Mouse (Mus musculus) spleen, embryonic (tissue): Measurements from ENCODE around the gene Dok4.
"Not testable (repeated sequence)": the region's sequence is repeated elsewhere in the genome, so short reads cannot be mapped to it uniquely, and the experiment has no call there.

Experiments
- CTCF ChIA-PET: fragments of 350-600 bp; sonication (Branson Sonifier 250); formaldehyde crosslinking; loops from one replicate; lab custom pipeline; 2022; lab: Charles Lee

Dok4 gene

DNA sequence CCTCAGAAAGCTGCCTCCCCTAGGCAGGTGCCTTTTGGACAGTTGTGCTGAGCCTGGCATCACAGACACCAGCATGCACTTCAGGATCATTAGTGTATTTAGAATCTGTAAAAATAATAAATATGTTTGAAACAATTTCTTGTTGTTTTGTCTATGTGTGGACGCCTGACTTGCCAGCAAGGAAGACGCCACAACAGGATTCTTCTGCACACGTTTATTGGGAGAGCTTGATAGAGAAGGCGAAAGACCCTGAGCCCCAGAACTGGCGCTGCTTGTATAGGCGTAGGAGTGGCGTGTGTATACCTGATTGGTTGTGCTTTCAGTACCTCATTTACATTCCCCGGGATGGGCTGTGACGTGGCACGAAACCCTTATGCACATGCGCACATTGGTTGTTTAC is 21.4 kb downstream of the Dok4 start:
- CTCF ChIA-PET: not testable (repeated sequence)

DNA sequence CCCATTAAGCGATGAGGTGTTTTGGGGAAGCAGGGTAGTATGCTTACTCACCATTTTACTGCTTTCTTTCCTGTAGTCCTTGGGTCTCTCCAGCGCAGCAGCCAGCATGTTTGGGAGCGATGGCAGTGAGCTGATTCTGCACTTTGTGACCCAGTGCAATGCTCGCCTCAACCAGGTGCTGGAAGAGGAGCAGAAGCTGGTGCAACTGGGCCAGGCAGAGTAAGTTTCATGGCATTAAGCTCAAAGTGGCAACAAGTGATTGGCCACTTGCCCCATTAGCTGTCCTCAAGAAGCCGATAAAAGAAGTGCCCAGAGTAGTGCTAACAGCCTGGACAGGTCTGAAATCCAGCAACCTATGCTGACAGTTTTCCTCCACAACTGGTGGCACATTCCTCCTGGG is 26.1 kb downstream of the Dok4 start:
- CTCF ChIA-PET: no interaction called here

DNA sequence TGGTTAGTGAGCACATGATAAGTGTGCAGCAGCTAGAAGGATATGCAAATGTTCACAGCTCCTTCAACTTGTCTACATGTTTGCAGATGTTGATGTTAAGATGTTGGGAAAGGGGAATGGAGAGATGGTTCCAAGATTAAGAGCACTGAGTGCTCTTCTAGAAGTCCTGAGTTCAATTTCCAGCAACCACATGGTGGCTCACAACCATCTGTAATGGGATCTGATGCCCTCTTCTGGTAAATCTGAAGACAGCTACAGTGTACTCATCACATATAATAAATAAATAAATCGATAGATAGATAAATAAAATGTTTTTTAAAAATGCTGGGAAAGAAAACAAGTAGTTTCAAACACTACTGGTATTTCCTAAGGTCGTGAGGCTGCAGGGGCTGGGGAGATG is 34.9 kb downstream of the Dok4 start:
- CTCF ChIA-PET: no interaction called here

DNA sequence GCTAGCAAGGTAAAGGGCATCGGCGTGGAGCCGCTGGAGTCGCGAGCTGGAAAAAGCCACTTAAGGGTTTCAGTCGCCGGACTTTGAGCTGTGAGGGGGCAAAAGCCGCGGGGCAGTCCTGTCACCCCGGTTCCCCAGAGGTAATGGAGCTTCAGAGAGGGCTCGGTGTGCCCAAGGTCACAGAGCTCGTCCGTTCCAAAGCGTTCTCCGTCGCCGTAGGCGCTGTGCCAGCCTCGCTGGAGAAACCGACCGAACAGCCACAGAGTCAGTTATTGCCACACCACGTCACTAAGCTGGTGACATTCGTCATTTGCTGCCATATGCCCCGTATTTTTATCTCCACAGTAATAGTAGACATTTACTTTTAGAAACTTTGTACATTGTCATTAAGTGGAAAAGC is 37.5 kb downstream of the Dok4 start:
- CTCF ChIA-PET: no interaction called here

DNA sequence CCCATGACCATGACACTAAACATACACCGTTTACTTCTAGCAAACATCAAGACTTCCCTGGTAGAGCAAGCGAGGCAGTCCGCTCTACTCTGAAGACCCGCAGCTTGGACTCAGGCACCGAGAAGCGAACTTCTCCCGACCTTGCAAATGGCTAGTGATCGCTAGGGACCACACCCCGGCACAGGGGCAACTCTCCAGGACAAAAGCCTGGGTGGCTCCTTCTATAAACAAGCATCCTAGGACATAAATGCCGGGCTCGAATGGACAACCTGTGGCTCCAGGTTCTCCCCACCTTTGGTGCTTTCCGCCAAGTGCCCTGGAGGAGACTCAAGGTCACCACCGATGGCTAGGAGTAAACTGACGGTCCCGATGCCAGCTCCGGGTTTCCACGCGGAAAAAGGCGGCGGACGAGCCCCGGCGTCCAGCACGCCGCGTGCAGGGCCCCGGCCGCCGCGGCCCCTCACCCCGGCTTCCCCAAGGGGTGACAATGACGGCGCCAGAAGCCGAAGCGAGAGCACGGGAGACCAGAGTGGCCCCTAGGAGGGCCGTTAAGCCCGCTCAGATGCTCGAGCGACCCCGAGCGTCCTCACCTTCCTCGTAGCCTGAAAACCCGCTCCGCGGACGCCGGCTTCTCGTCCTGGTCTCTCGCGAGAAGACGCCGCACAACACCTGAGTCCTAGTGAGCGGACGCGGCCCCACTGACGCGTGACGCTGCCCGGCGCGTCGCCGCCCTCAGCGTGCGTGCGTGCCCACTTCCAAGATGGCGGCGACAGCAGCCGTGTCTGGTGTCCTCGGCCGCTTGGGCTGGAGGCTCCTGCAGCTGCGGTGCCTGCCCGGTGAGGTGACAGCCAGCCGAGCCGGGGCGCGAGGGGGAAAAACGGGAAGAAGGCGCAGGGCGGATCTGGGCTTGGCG is 38.2 kb downstream of the Dok4 start, which contains the start of the genes Coq9 and Ciapin1:
Gene Coq9, plus strand, starts transcription at position 660 of the 913 bp plus-strand sequence.
Gene Ciapin1, minus strand, starts transcription at position 697 of the 913 bp plus-strand sequence.
- CTCF ChIA-PET: no interaction called here

DNA sequence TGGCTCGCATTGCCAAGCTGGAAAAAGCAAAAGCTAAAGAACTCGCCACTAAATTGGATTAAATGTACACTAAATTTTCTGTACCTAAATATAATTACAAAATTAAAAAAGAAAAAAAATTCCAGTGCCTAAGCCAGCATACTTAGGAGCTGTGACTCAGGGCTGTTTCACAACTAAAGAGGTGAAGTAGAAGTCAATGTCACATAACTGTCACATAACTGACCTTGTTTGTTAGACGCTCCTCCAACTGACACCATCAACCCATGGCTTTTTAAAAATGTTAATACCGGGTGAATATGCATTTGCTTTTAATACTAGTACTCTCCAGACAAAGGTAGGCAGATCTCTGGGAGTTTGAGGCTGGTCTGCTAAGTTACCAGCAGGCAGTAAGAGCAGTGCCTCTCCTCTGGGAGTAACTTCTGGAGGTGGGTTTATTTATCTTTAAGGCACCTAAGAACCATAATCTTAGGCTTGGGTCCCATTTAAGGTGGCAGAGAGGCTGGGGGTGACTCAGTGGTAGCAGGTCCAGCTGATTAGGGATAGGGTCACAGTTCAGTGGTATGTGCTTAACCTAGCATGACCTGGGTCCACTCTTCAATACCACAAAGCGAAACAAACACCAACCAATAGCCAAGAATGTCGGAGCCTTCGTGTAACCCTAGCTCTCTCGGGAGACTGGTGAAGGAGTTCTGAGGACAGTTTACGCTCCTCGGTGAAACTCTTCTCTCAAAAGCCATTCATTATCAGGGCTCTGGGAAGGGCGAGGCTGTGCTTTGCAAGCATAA is 39.5 kb downstream of the Dok4 start:
- CTCF ChIA-PET: no interaction called here

DNA sequence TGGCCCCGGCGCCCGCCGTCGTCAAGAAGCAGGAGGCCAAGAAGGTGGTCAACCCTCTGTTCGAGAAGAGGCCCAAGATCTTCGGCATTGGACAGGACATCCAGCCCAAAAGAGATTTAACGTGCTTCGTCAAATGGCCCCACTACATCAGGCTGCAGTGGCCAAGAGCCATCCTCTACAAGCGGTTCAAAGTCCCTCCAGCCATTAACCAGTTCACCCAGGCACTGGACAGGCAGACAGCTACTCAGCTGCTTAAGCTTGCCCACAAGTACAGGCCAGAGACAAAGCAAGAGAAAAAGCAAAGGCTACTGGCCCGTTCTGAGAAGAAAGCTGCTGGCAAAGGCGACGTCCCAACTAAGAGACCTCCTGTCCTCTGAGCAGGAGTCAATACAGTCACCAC is 40.4 kb downstream of the Dok4 start:
- CTCF ChIA-PET: not testable (repeated sequence)

DNA sequence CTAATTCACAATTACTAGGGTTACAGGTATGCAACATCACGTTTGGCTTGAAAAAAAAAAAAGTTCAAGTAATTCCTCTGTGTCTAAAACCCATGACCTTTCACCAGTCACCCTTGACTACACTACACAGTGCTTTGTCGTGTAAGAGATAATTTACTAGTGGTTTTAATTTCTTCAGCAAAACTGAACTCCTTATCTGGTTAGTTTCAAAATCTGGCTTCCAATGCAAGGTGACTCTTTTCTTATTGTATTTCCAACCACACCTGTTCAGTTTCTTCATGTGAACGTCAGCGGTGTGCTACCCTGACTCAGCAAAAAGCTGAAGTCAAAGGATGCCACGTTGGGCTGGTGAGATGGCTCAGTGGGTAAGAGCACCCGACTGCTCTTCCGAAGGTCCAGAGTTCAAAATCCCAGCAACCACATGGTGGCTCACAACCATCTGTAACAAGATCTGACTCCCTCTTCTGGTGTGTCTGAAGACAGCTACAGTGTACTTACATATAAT is 42.2 kb downstream of the Dok4 start:
- CTCF ChIA-PET: not testable (repeated sequence)

DNA sequence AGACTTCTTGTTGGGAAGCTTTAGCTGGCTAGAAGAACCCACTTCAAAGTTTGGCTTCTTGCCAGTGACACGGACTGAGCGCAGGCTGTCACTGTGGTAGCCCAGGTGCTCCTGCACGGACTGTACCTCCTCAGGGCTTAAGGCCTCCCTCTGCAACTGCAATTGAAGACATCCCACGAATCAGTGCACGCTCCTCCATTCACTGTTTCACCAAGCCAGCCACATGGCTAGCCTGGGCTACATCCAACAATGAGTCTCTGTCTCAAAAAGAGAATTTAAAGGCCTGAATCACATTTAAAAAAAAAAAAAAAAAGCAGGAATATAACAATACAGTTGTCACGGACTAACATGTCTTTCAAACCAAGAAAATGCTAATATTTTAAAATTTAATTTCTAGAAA is 47.8 kb downstream of the Dok4 start:
- CTCF ChIA-PET: interaction anchor here (0.6 to 0.7 kb wide), 2 partner anchors 127 to 410 kb away, joined by 5 read pairs; no protein-coding TSS in a partner anchor

DNA sequence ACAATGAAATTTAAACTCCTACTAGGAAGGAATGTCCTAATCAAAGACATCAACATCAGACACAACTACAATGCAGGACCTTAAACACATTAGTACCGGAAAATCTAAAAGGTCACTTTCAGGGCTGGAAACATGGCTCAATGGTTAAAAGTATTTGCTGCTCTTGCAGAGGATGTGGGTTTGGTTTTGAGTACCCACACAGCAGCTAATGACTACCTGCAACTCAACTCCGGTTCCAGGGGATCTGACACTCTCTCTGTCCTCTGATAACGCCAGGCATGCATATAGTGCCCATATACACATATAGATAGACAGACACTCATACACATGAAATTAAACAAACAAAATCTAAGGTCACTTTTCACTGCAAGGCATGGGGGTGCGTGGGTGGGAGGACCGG is 49.9 kb downstream of the Dok4 start:
- CTCF ChIA-PET: no interaction called here

DNA sequence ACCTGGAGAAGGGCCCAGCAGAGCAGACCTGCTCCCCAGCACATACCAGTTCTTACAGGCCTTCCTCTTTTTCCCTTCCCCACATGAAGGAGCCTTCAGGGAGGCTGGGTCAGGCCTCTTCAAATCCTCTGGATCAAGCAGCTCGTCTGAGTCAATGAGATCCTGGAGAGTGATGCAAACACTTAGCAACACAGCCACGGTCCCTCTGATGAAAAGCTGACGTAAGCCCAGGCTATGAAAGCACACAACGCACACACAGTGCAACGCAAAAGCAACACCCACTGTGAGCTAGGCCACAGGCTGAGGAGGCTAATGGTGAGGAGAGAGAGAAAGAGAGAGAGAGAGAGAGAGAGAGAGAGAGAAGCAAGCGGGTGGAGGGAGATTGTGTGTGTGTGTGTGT is 51.0 kb downstream of the Dok4 start:
- CTCF ChIA-PET: no interaction called here

DNA sequence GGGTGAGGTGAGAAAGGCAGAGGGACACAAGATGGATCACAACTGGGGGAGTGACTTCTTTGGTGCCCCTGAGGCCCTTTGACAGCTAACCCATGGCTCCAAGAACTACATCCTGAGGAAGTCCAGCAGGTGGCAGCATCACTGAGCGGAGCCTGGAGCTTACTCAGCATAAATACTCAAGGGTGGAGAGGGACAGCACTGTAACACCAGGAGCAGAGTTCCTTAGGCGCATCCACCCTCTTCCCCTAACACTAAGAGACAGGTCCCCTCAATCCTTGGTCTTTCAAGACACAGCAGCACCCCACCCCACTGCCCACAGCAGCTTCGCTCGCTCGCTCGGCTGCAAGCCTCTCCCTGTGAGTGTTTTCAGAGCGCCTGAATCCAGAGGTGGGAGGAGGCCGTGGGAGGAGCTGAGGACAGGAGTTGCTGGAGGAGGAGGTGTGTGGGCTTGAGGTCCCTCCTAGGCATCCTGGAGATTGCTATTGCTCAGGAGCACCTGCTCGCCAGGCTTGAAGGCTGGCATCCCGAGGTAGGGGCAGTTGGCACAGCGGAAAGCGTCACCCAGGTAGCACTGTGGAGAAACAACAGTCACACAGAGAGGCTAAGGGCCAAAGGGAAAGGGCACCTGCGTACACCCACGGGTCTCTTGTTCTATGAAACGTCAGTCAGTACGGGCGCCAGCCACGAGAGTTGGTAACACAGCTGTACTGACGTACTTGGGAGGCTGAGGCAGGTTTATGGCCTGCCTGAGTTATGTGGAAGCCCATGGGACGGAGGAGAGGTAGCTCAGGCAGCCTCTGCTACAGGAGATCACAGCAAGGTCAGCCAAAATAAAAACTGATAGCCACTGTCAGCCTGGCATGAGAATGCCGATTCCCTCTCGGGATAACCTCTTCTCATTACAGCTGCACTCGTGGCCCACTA is 53.2 kb downstream of the Dok4 start:
- CTCF ChIA-PET: interaction anchor here (1.2 kb wide), 1 partner anchor 9 kb away, joined by 3 read pairs; no protein-coding TSS in a partner anchor

DNA sequence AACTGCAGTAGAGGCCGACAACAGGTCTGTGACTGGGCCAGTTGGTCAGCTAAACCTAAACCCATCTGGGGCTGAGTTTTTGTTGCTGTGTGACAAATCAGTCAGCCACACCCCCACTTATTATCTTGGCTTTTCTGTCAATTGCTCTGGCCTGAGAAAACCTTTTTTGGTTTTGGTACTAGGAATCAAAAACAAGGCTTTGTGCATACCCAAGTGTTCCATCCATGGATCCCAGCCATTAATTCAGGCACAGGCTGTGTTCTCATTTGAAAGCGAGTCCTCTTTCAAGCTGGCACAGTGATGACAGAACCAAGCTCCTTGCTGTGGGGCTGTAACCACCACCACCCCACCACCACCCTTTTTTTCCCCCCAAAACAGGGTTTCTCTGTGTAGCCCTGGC is 54.7 kb downstream of the Dok4 start:
- CTCF ChIA-PET: no interaction called here

DNA sequence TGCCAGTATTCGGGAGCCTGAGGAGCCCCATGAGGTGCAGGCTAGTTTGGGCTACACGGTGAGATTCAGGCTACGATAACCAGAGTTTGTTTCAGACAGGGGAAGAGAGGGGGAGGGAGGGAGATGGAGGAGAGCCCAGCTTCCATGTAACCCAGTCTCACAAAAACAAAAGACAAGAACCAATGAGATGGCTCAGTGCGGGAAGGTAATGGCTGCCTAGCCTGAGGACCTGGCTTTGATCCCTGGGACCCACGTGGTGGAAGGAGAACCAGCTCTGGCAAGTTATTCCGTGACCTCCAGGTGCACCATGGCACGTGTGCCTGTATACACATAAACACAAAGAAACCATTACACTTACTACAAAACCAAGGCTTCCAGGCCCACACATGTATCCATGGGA is 55.6 kb downstream of the Dok4 start:
- CTCF ChIA-PET: no interaction called here

DNA sequence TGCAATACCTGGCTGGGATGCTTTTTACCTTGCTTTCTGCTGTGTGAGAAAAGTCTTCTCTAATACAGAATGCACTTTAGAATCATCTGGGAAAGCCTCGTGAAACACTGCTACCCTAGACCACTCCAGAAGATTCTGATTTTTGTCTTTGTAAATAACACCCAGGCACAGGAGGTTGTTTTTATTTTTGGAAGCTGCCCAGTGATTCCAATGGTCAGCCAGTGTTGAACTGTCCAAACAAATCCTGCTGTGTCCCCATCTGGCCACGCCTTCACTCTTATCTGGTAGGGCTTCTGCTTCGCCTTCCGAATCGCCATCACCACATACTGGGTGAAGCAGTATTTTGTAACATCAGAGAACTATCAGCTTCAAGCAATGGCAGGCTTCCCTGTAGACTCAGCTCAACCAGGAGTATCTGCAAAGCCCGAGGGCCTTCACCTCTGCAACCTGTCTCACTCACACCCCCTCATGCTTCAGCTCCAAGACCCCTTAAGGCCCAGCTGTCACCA is 56.4 kb downstream of the Dok4 start:
- CTCF ChIA-PET: interaction anchor here (0.6 kb wide), 1 partner anchor 655 kb away, joined by 3 read pairs; no protein-coding TSS in a partner anchor

DNA sequence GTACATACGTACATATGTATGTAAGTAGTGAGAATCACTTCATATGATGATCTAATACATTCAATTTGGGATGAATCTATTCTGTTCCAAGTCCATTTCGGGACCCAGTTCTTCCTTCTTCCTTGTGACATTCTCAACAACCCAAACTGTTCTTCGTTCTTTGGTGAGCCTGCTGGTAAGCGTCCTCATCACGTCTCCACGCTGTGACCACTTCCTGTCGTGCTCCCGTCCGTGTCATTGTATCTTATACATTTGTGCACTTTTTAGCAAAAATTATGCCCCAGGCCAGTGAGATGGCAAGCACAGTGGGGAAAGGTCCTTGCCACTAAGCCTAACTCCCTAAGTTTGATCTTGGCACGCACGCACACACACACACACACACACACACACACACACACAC is 58.2 kb downstream of the Dok4 start:
- CTCF ChIA-PET: no interaction called here

DNA sequence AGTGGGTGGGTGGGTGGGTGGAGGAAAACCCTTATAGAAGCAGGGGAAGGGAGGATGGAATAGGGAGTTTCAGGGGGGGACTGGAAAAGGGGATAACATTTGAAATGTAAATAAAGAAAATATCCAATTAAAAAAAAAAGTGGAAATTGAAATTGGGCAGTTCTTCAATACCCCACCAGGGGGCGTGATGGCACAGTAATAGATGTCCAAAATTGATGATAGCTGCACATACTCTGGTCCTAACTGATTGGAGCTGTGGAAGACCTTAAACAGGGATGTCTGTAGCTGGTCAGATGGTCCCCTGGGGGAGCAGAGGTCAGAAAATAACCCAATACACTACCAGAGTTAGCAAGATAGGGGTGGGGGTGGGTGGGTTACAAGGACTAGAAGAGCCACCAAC is 61.6 kb downstream of the Dok4 start:
- CTCF ChIA-PET: interaction anchor here (0.6 to 1.0 kb wide), 5 partner anchors 29 to 111 kb away, joined by 3 to 5 read pairs (median 4); no protein-coding TSS in a partner anchor
